Mouse (Mus musculus): ENCODE results near the gene Lrpprc.
A peak's percentile ranks its signal among the peaks of the same experiment; 100 is the strongest.

Gene Lrpprc

GRCm38 (mm10) chr17:84665053-84665452 is 125.5 kb downstream of the Lrpprc start:
- no peak for DNase-seq

GRCm38 (mm10) chr17:84658951-84659350 is 131.6 kb downstream of the Lrpprc start:
- no peak for DNase-seq

- peak; percentile 68 for DNase-seq
These were observed 132.4 kb downstream of the Lrpprc start for GRCm38 (mm10) chr17:84658195-84658594.

- peak; percentile 66 for DNase-seq
These were observed 132.8 kb downstream of the Lrpprc start for GRCm38 (mm10) chr17:84657782-84658181.

- DNase-seq = no peak
These were observed 133.2 kb downstream of the Lrpprc start for GRCm38 (mm10) chr17:84657422-84657732.

GRCm38 (mm10) chr17:84656653-84657421 is 133.8 kb downstream of the Lrpprc start:
- DNase-seq = peak; percentile 55

- DNase-seq = no peak
These were observed 134.4 kb downstream of the Lrpprc start for GRCm38 (mm10) chr17:84656205-84656604.
